Mouse (Mus musculus) cerebellum, postnatal 10 days (tissue): ENCODE measurements around the gene Olfr484.
"Not testable (repeated sequence)": the region's sequence is repeated elsewhere in the genome, so short reads cannot be mapped to it uniquely, and the experiment has no call there.

Experiments used
- DNase-seq, 2 experiments: peaks; one replicate each; pipeline ENCODE4 v3.0.0; 2021; ENCODE audit warnings: mixed read lengths in 2 of 2

Olfr484 gene

GRCm38 (mm10) chr7:108127349-108127748, at the start of gene Olfr484:
TSS of gene Olfr484 (minus strand) at chr7:108127449.
- no peak for DNase-seq

DNA sequence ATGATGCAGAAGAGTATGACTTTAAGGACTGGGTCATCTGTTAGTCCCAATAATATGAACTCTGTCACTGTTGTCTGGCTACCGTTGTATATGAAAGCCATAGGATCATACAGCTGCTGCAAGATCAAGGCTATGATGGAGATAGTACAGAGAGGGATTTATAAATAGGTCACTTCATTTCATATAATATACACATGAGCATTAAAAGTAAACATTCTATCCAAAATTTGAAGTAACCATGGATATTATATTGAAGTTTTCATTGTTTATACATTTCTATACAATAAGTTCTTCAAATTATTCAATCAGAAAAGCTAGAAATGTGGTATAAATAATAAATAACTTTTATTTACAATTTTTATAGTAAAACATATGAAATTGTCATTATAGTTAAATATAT, 45.4 kb upstream of the Olfr484 start, which contains the start of gene Olfr486:
Olfr486 (minus strand) TSS at position 101 of the 400 bp plus-strand sequence.
- DNase-seq, result not testable (repeated sequence)

DNA sequence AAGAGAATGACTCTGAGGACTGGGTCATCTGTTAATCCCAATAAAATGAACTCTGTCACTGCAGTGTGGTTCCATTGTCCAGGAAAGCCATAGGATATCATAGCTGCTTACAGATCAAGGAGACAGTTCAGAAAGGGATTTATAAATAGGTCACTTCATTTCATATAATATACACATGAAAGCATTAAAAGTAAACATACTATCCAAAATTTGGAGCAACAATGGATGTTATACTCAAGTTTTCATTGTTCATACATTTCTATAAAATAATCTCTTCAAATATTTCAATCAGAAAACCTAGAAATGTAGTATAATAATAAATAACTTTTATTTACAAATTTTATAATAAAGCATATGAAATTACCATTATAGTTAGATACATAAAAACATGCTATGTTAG, 32.5 kb upstream of the Olfr484 start, which contains the start of gene Olfr485:
Olfr485 (minus strand) TSS at position 101 of the 400 bp plus-strand sequence.
- no peak for DNase-seq

- no peak for DNase-seq
Measured at GRCm38 (mm10) chr7:108121416-108121815, 5.8 kb downstream of the Olfr484 start.

DNA sequence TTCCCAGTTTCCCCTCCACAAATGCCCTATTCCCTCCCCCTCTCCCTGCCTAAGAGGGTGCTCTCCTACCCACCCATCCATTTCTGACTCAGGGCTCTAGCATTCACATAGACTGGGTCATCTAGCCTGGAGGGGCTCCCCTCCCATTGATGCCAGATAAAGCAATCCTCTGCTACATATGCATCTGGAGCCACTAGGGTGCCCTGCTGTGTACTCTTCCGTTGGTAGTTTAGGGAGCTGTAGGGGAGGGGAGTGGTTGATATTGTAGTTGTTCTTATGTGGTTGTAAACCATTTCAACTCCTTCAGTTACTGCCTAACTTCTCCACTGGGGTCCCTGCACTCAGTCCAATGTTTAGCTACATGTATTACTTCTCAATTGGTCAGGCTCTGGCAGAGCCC, 6.6 kb downstream of the Olfr484 start:
- no peak for DNase-seq

GRCm38 (mm10) chr7:108100549-108100948, 26.7 kb downstream of the Olfr484 start, which contains the start of gene Olfr483:
TSS of gene Olfr483 (plus strand) at chr7:108100849.
- DNase-seq, result no peak

GRCm38 (mm10) chr7:108097486-108097885, 29.8 kb downstream of the Olfr484 start, which contains the start of gene Olfr482:
TSS of gene Olfr482 (minus strand) at chr7:108097586.
- no peak for DNase-seq

- DNase-seq, result no peak
Measured at GRCm38 (mm10) chr7:108079555-108079954, 47.7 kb downstream of the Olfr484 start, which contains the start of gene Olfr481. TSS of gene Olfr481 (plus strand) at chr7:108079855.
